Mouse (Mus musculus) cerebellum, adult 2 months (tissue): ENCODE data around the gene Chrna5. TPM values are rescaled to one million over a fixed set of nuclear protein-coding genes. Genes with fewer than 3 reads are reported as not detected.
"Not testable (repeated sequence)": the region's sequence is repeated elsewhere in the genome, so short reads cannot be mapped to it uniquely, and the experiment has no call there.

ENCODE experiments used
- DNase-seq, 2 experiments: peaks; one replicate each; pipeline ENCODE4 v3.0.0; 2021
- H3K27ac ChIP-seq: fragments of 200-500 bp; 2 replicates; pipeline ENCODE4 v1.5.1; 2012; ENCODE audit warnings: low read length, control low read depth, inconsistent platforms; ENCODE audit not compliant: insufficient read depth
- H3K27me3 ChIP-seq: fragments of 200-500 bp; 2 replicates; pipeline ENCODE4 v1.6.1; 2012; ENCODE audit warnings: inconsistent platforms, mild to moderate bottlenecking, low read length, moderate library complexity; ENCODE audit not compliant: control insufficient read depth, insufficient read depth
- H3K4me1 ChIP-seq: fragments of 200-500 bp; 2 replicates; pipeline ENCODE4 v1.6.1; 2011; ENCODE audit warnings: low read length; ENCODE audit not compliant: control insufficient read depth, insufficient read depth
- H3K4me3 ChIP-seq: fragments of 200-500 bp; replicated peaks from 2 replicates; pipeline ENCODE3; 2011; ENCODE audit warnings: mild to moderate bottlenecking, low read depth, low read length, control low read depth; ENCODE audit not compliant: insufficient read depth
- CTCF ChIP-seq: fragments of 200-500 bp; IDR thresholded peaks from 2 replicates; pipeline ENCODE4 v1.5.1; 2011; ENCODE audit warnings: low read depth, mild to moderate bottlenecking, control low read depth, low read length, moderate library complexity, borderline replicate concordance; ENCODE audit not compliant: insufficient read depth
- POLR2A ChIP-seq: fragments of 200-500 bp; IDR thresholded peaks from 2 replicates; pipeline ENCODE4 v1.6.1; 2011; ENCODE audit warnings: low read length, control low read depth, borderline replicate concordance; ENCODE audit not compliant: insufficient read depth
- WGBS: fragments of 180-500 bp; shearing (Covaris S2); methylation state at CpG from one replicate; pipeline ENCODE4 v1.1.7; 2018; 5-methylcytosine and 5-hydroxymethylcytosine counted together
- polyA plus RNA-seq: library from polyadenylated mRNA; depleted of rRNA; stranded (reverse); fragments of >200 nt; gene quantifications from 2 replicates; pipeline ENCODE4 v1.2.3, GENCODE M21; 2012; rRNA removed

The Chrna5 gene
- 0.05 and 0.22 TPM in 2 replicates for polyA plus RNA-seq

DNA sequence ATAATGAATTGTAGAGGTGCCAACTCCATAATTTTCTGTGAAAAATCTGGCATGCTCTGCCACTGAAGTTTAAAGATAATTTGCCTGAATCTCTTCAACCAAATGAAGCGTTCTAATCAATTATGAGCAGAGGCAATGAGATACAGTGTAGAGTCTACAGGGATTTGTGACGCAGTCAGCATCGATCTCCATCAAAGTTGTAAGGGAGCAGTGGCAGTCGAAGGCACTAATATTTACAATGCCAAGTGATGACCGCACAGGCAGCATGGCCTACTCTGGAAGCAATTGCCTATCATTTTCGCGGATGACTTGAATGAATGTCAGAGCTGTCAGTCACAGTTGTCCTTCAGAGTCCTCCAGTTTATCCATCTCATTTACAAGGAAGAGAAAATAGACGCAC lies at the start of gene Chrna5:
TSS of gene Chrna5 (plus strand) at position 207 of the 400 bp plus-strand sequence.
- no peak for DNase-seq
- Histone ChIP-seq H3K27me3 (peaks cover 2% of the 10 kb centered on the region; the same call in 1 of the 2 replicates), H3K4me3 (peak within 1 kb of the TSS; percentile 12), H3K4me1 (no peaks in the 10 kb centered on the region), H3K27ac (no peak within 1 kb of the TSS)
- TF ChIP-seq CTCF, result no peak
- no peak for TF ChIP-seq POLR2A
- WGBS, result 21% methylated on average over 8 of the region's 8 CpGs

DNA sequence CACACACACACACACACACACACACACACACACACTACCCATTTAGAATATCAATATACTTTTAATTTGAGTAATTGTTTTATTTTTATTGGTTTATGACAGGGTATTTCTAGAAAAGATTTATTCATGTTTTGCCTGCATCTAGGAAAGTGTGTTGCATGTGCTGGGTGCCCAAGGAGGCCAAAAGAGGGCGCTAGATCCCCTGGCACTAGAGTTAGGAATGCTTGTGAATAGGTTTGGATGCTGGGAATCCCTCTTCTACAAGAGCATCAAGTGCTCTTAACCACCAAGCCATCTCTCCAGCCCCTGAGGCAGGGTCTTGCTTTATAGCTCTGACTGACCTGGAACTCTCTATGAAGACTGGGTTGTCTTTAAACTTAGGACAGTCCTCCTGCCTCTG lies 48.9 kb upstream of the Chrna5 start:
- no peak for TF ChIP-seq POLR2A
- no peak for TF ChIP-seq CTCF
- Histone ChIP-seq H3K4me1 (no peaks in the 10 kb centered on the region), H3K4me3 (no peak overlapping the region), H3K27ac (no peak overlapping the region), H3K27me3 (no peaks in the 10 kb centered on the region)
- DNase-seq, result no peak
- whole genome bisulfite sequencing, result 20% methylated on average over 1 of the region's 1 CpGs

DNA sequence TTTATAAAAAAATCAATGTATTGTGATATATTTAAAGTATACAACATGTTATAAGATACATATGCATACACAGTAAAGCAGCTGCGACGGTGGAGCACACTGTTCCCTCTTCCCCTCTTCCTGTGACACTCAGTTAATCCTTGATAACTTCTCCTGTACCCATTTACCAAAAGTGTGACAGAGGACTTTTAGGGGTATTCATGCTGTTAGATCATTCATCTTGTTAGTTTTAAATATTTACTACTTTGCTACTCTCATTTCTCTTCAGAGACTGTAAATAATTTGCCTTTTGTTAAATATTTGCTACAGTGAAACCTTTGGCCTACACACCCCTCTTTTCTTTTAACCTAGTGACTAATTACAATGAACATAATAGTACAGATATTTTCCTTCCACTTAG lies 48.3 kb upstream of the Chrna5 start:
- 84% methylated on average over 2 of the region's 2 CpGs for WGBS
- TF ChIP-seq CTCF (no peak), POLR2A (no peak)
- DNase-seq, result no peak
- H3K27ac ChIP-seq, result no peak overlapping the region
- H3K4me3 ChIP-seq, result no peak overlapping the region
- no peaks in the 10 kb centered on the region for H3K27me3 ChIP-seq
- H3K4me1 ChIP-seq, result no peaks in the 10 kb centered on the region

- 93% methylated on average over 4 of the region's 4 CpGs for WGBS
- no peaks in the 10 kb centered on the region for H3K27me3 ChIP-seq
- no peak overlapping the region for H3K4me3 ChIP-seq
- H3K4me1 ChIP-seq, result no peaks in the 10 kb centered on the region
- no peak for DNase-seq
- no peak for TF ChIP-seq POLR2A
- TF ChIP-seq CTCF, result no peak
- no peak overlapping the region for H3K27ac ChIP-seq
These were observed 38.6 kb upstream of the Chrna5 start for GRCm38 (mm10) chr9:54942071-54942470.

DNA sequence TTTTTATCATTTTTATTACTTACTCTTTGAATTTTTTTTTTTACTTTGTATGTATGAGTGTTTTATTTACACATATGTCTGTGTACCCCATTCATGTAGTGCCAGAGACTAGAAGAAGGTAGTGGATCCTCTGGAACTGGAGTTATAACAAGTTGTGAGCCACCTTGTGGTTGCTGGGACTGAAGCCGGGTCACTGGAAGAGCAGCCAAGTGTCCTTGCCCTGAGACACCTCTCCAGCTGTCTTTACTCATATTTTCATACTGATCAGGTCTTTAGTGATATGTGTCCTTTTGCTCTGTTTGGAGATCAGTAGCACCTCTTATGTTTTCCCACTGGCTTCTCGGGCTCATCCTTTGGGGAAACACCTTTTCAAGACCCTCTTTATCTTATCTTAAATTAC lies 36.2 kb upstream of the Chrna5 start:
- H3K4me3 ChIP-seq, result no peak overlapping the region
- H3K27ac ChIP-seq, result no peak overlapping the region
- no peak for DNase-seq
- TF ChIP-seq POLR2A (no peak), CTCF (no peak)
- H3K27me3 ChIP-seq, result no peaks in the 10 kb centered on the region
- no peaks in the 10 kb centered on the region for H3K4me1 ChIP-seq
- WGBS, result 66% methylated on average over 2 of the region's 2 CpGs

DNA sequence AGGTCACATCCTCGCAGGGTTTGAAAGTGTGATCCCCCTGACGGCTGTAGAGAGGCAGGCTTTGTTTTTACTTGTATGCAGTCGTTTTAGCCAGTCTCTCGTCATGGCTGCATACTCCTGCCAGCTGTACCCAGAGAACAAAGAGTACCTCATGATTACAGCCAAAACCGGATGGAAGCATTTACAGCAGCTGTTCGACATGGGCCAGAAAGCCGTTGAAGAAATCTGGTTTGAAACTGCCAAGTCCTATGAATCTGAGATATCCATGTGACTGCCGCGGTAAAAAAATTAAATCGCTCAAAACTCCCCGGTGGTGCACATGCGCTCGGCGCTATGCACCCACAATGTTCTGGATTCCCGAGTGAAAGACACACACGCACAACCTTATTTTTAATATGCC lies 34.4 kb upstream of the Chrna5 start:
- DNase-seq, result no peak
- H3K27ac ChIP-seq, result no peak overlapping the region
- H3K4me3 ChIP-seq, result no peak overlapping the region
- no peaks in the 10 kb centered on the region for H3K27me3 ChIP-seq
- no peaks in the 10 kb centered on the region for H3K4me1 ChIP-seq
- TF ChIP-seq POLR2A (no peak), CTCF (no peak)
- 49% methylated on average over 16 of the region's 16 CpGs for WGBS

GRCm38 (mm10) chr9:54949465-54949864 lies 31.2 kb upstream of the Chrna5 start:
- TF ChIP-seq CTCF (no peak), POLR2A (no peak)

GRCm38 (mm10) chr9:54950162-54950561 lies 30.5 kb upstream of the Chrna5 start:
- DNase-seq, H3K4me1 ChIP-seq, H3K27ac ChIP-seq, H3K27me3 ChIP-seq: not testable (repeated sequence)
- WGBS, result 40% methylated on average over 8 of the region's 8 CpGs
- peak overlapping the region; percentile 74 for H3K4me3 ChIP-seq

More at GRCm38 (mm10) chr9:54949465-54949864, 31.2 kb upstream of the Chrna5 start:
- Histone ChIP-seq H3K27me3 (no peaks in the 10 kb centered on the region), H3K27ac (no peak overlapping the region), H3K4me1 (no peaks in the 10 kb centered on the region; the same call in 1 of the 2 replicates), H3K4me3 (no peak overlapping the region)
- DNase-seq, result no peak
